Mouse (Mus musculus): ENCODE data around the gene Grwd1.
"Not testable (repeated sequence)": the region's sequence is repeated elsewhere in the genome, so short reads cannot be mapped to it uniquely, and the experiment has no call there.

Grwd1 gene

GRCm38 (mm10) chr7:45830427-45831127 is at the start of gene Grwd1:
TSS of gene Grwd1 (minus strand) at chr7:45830944.
- DNase-seq (ENCODE audit: low read depth, low spot score) = peak; percentile 96

GRCm38 (mm10) chr7:45880531-45880930 is 49.8 kb upstream of the Grwd1 start:
- no peak for DNase-seq (ENCODE audit: low read depth, low spot score)

- not testable (repeated sequence) for DNase-seq (ENCODE audit: low read depth, low spot score)
Observed at GRCm38 (mm10) chr7:45878278-45878677, 47.5 kb upstream of the Grwd1 start, which contains the start of gene Grin2d. TSS of gene Grin2d (minus strand) at chr7:45878378.

GRCm38 (mm10) chr7:45876895-45877294 is 46.2 kb upstream of the Grwd1 start:
- DNase-seq (ENCODE audit: low read depth, low spot score) = no peak

GRCm38 (mm10) chr7:45873061-45873947 is 42.6 kb upstream of the Grwd1 start:
- peak; percentile 56 for DNase-seq (ENCODE audit: low read depth, low spot score)

- peak; percentile 95 for DNase-seq (ENCODE audit: low read depth, low spot score)
Observed at GRCm38 (mm10) chr7:45872624-45873023, 41.9 kb upstream of the Grwd1 start, which contains the start of gene Kdelr1. TSS of gene Kdelr1 (plus strand) at chr7:45872772.

GRCm38 (mm10) chr7:45870282-45871058 is 39.7 kb upstream of the Grwd1 start:
- DNase-seq (ENCODE audit: low read depth, low spot score) = peak; percentile 23

GRCm38 (mm10) chr7:45869787-45870186 is 39.0 kb upstream of the Grwd1 start:
- DNase-seq (ENCODE audit: low read depth, low spot score) = peak; percentile 36

GRCm38 (mm10) chr7:45869107-45869670 is 38.4 kb upstream of the Grwd1 start:
- peak; percentile 32 for DNase-seq (ENCODE audit: low read depth, low spot score)

- no peak for DNase-seq (ENCODE audit: low read depth, low spot score)
Observed at GRCm38 (mm10) chr7:45867871-45868270, 37.1 kb upstream of the Grwd1 start.

GRCm38 (mm10) chr7:45865925-45866910 is 35.5 kb upstream of the Grwd1 start:
- DNase-seq (ENCODE audit: low read depth, low spot score) = peak; percentile 92

GRCm38 (mm10) chr7:45864435-45864834 is 33.7 kb upstream of the Grwd1 start:
- no peak for DNase-seq (ENCODE audit: low read depth, low spot score)

GRCm38 (mm10) chr7:45862804-45863203 is 32.1 kb upstream of the Grwd1 start:
- no peak for DNase-seq (ENCODE audit: low read depth, low spot score)

GRCm38 (mm10) chr7:45859008-45859407 is 28.3 kb upstream of the Grwd1 start:
- DNase-seq (ENCODE audit: low read depth, low spot score) = no peak

- DNase-seq (ENCODE audit: low read depth, low spot score) = peak; percentile 47
Observed at GRCm38 (mm10) chr7:45856950-45857901, 26.5 kb upstream of the Grwd1 start.

- no peak for DNase-seq (ENCODE audit: low read depth, low spot score)
Observed at GRCm38 (mm10) chr7:45853089-45853488, 22.3 kb upstream of the Grwd1 start.

GRCm38 (mm10) chr7:45850661-45851060 is 19.9 kb upstream of the Grwd1 start:
- DNase-seq (ENCODE audit: low read depth, low spot score) = no peak

GRCm38 (mm10) chr7:45848447-45849027 is 17.8 kb upstream of the Grwd1 start:
- peak; percentile 60 for DNase-seq (ENCODE audit: low read depth, low spot score)

Data from brain, adult 2 months (tissue).